Mouse (Mus musculus) midbrain, embryonic 13.5 days (tissue): ENCODE results near the gene Rbm6. TPM values are rescaled to one million over a fixed set of nuclear protein-coding genes. Genes with fewer than 3 reads are reported as not detected.

ENCODE experiments used
- ATAC-seq: fragments of 200-750 bp; cut with Nextera tagmentation; 2 replicates; pipeline ENCODE4 v1.8.0; 2017; ENCODE audit warnings: mild to moderate bottlenecking, moderate TSS enrichment, moderate library complexity
- H3K27ac ChIP-seq: fragments of 300-500 bp; sonication (generic); 2 replicates; pipeline ENCODE4 v1.5.1; 2015; ENCODE audit warnings: inconsistent platforms, mild to moderate bottlenecking, moderate library complexity
- H3K27me3 ChIP-seq: fragments of 300-500 bp; sonication (generic); 2 replicates; pipeline ENCODE4 v1.6.1; 2015; ENCODE audit warnings: mild to moderate bottlenecking, inconsistent platforms
- H3K36me3 ChIP-seq: fragments of 300-500 bp; sonication (generic); 2 replicates; pipeline ENCODE4 v1.6.1; 2015; ENCODE audit warnings: mild to moderate bottlenecking, inconsistent platforms
- H3K4me1 ChIP-seq: fragments of 300-500 bp; sonication (generic); replicated peaks from 2 replicates; pipeline ENCODE4 v1.6.1; 2015; ENCODE audit warnings: inconsistent platforms
- H3K4me2 ChIP-seq: fragments of 300-500 bp; sonication (generic); replicated peaks from 2 replicates; pipeline ENCODE4 v1.6.1; 2015; ENCODE audit warnings: moderate library complexity, mild to moderate bottlenecking, inconsistent platforms
- H3K4me3 ChIP-seq: fragments of 300-500 bp; sonication (generic); replicated peaks from 2 replicates; pipeline ENCODE4 v1.5.1; 2015; ENCODE audit warnings: mild to moderate bottlenecking, inconsistent platforms
- H3K9ac ChIP-seq: fragments of 300-500 bp; sonication (generic); replicated peaks from 2 replicates; pipeline ENCODE4 v1.6.1; 2015; ENCODE audit warnings: mild to moderate bottlenecking, inconsistent platforms
- H3K9me3 ChIP-seq: fragments of 300-500 bp; sonication (generic); 2 replicates; pipeline ENCODE4 v1.6.1; 2016; ENCODE audit warnings: mild to moderate bottlenecking, inconsistent platforms
- WGBS: fragments of 180-500 bp; shearing (Covaris S2); methylation state at CpG from one replicate; pipeline ENCODE4 v1.1.7; 2015; 5-methylcytosine and 5-hydroxymethylcytosine counted together
- polyA plus RNA-seq: library from polyadenylated mRNA; unstranded; fragments of >200 nt; fragmentation: Nextera tagmentation; extraction: Ambion mirVana; gene quantifications from 2 replicates; pipeline ENCODE4 v1.2.1, GENCODE M21; 2015

Rbm6 gene
- 126 and 132 TPM in 2 replicates for polyA plus RNA-seq

DNA sequence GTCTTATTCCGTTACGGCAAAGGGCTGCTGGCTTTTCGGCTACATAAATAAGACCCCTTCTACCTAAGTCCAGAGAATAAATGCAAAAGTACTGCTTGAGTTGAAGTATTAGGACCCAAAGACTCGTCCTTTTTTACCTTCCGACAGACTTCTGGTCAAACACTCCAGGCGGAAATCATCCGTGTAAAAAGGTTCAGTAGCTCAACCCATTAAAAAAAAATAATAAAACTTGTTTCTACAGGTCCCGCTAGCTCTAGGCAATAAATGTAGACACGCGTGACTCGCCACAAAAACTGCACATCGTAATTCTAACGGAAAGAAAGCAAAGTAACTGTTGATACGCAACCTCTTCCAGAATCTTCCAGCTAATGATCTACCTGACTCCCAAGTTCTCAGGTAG is at the start of gene Rbm6:
Gene Rbm6 (minus strand): TSS at position 101 of the 400 bp plus-strand sequence.
- Histone ChIP-seq H3K36me3 (peaks cover 4% of the 10 kb centered on the region; the same call in 1 of the 2 replicates), H3K27me3 (no peaks in the 10 kb centered on the region), H3K27ac (peak within 1 kb of the TSS; percentile 96), H3K9ac (peak within 1 kb of the TSS; percentile 98), H3K4me3 (peak within 1 kb of the TSS; percentile 99), H3K4me1 (peaks cover 24% of the 10 kb centered on the region), H3K4me2 (peak within 1 kb of the TSS; percentile 74), H3K9me3 (no peaks in the 10 kb centered on the region)
- WGBS = 12% methylated on average over 14 of the region's 14 CpGs
- no peak for ATAC-seq

DNA sequence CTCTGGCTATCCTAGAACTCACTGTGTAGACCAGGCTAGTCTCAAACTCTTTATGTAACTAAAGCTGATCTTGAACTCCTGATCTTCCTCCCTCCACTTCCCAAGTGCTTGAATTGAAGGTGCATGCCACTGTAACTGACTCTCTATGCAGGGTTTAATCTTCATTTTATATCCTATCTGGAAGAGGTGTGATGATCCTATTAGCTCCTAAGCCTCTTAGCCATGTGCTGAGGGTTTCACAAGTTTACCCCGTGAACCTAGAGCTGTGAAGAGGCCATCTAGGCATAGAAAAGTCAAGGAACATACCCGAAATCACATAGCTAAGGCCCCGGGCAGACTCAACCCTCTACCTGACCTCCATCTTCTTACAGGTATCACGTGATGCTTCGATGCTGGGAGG is 46.4 kb upstream of the Rbm6 start:
- Histone ChIP-seq H3K9ac (no peak overlapping the region), H3K27ac (no peak overlapping the region), H3K4me2 (no peak overlapping the region), H3K4me1 (peaks cover 24% of the 10 kb centered on the region), H3K4me3 (no peak overlapping the region), H3K36me3 (no peaks in the 10 kb centered on the region), H3K27me3 (no peaks in the 10 kb centered on the region), H3K9me3 (no peaks in the 10 kb centered on the region)
- no peak for ATAC-seq
- 79% methylated on average over 5 of the region's 5 CpGs for WGBS

DNA sequence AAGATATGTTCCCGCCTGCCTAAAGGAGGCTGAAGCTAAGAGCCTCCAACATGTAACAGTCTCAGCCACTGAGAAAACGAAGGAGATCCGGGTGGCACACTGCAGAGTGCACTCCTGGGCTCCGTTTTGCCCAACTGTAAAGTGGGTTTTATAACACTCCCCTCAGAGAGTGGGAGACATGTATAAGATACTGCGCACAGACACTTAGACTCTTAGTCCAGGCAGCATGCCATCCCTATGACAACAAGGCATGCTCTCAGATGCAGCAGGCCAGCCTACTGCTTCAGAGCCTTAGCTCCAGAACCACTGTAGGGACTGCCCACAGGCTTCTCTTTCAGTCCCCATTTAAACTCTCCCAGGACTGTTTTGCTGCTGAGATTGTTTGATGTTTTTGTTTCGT is 45.8 kb upstream of the Rbm6 start:
- Histone ChIP-seq H3K9me3 (no peaks in the 10 kb centered on the region), H3K4me2 (no peak overlapping the region), H3K4me1 (peaks cover 18% of the 10 kb centered on the region), H3K36me3 (no peaks in the 10 kb centered on the region), H3K9ac (no peak overlapping the region), H3K27me3 (no peaks in the 10 kb centered on the region), H3K27ac (no peak overlapping the region), H3K4me3 (no peak overlapping the region)
- ATAC-seq = no peak
- 82% methylated on average over 6 of the region's 6 CpGs for WGBS

DNA sequence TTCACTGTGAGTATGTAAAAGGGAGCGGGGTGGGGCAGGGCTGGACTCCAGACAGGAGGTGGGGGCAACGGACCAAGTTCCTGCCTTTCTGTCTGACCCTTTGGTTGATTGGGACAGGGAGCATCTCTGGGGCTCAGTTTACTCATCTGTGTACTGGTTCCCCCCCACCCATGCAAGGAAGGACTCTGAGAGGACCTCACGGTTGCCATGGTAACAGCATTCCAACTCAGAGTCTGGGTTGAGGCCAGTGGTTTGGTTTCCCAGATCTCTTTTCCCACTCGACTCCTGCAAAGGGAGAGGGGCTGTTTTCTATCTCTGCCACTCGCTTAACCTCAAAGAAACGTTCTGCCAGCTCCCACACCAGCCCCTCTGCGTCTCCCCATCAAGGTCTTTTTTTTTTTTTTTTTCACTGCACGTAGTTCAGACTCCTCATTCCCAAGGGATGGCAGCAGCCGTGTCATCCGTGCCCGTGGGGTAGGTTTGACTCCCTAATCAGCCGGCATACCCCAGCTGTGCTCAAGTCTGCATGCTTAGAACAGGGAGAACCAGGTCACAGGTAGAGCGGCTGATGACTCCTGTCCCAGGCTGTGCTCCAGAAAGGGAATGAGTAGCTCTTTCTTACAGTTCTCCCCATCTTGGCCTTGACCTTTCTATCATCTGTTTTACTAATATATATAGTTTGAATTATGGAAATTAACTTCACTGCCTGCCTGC is 45.0 kb upstream of the Rbm6 start:
- 0 out of 2 replicates have a peak, but pooled peaks have one; percentile 38 for ATAC-seq
- Histone ChIP-seq H3K4me3 (no peak overlapping the region), H3K4me1 (peaks cover 15% of the 10 kb centered on the region), H3K4me2 (no peak overlapping the region), H3K36me3 (no peaks in the 10 kb centered on the region), H3K9ac (no peak overlapping the region; the same call in 1 of the 2 replicates), H3K27me3 (no peaks in the 10 kb centered on the region), H3K9me3 (no peaks in the 10 kb centered on the region), H3K27ac (no peak overlapping the region)
- 34% methylated on average over 13 of the region's 13 CpGs for WGBS

DNA sequence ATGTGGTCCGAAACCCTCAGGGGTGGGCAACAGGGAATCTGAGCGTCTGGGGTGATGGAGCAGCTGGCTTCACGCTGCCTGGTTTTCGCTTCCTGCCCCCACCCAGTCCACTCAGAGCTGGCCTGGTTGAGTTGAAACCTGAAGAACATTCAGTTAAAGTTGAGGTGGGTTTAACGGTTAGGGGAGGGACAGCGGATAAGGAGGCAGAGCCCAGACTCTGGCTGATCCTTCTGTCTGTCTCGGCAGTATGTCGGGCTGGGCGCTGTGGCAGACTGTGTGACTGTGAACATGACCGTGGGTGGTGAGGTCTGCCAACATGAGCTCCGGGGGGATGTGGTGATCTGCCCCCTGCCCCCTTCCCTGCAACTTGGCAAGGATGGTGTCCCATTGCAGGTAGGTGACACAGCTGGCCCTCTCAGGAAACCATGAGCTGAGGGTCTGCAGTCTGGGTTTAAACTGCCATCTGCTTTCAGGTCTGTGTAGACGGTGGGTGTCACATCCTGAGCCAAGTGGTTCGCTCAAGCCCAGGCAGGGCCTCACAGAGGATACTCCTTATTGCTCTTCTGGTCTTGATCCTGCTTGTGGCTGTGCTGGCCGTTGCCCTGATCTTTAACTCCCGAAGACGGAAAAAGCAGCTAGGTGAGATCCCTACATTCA is 41.9 kb upstream of the Rbm6 start:
- Histone ChIP-seq H3K4me1 (peaks cover 15% of the 10 kb centered on the region), H3K27ac (no peak overlapping the region), H3K36me3 (no peaks in the 10 kb centered on the region), H3K27me3 (no peaks in the 10 kb centered on the region), H3K4me3 (no peak overlapping the region), H3K9me3 (no peaks in the 10 kb centered on the region), H3K9ac (no peak overlapping the region), H3K4me2 (no peak overlapping the region)
- no peak for ATAC-seq
- 86% methylated on average over 16 of the region's 16 CpGs for WGBS

DNA sequence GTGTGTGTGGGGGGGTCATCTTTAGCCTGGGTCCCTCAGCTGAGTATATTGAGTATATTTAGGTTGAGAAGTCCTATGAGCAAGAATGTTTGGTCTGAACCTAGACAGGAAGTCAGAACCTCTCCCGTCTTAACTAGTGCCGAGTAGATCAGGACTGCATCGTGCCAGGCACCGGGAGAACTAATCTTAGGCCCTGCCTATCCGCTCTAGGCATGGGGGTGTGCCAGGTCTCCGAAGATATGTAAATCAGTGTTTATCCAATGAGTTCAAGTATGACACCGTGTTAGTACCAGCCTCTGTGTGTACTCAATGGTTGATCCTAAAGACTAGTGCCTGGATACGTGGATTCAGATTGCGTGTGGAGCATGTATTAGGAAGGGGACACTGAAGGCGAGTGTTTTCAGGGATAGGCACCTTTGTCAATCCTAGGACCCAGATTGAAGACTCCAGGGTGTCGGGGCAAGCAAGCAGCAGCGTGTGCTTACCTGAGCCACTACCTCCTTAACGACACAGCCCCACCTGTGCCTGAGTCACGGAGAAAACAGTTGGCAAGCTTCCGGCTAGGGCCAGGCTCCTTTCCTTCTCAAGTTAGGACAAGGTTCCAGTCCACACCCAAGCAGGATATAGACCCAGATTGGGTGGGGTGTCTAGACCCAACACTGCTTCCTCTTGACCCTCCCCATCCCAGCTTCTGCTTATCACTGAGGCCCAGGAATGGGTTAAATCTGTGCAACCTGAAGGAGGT is 37.2 kb upstream of the Rbm6 start:
- Histone ChIP-seq H3K27me3 (peaks cover 15% of the 10 kb centered on the region), H3K9ac (no peak overlapping the region), H3K9me3 (no peaks in the 10 kb centered on the region), H3K4me2 (no peak overlapping the region), H3K27ac (no peak overlapping the region), H3K36me3 (no peaks in the 10 kb centered on the region), H3K4me1 (peaks cover 26% of the 10 kb centered on the region), H3K4me3 (no peak overlapping the region)
- ATAC-seq = no peak
- 89% methylated on average over 15 of the region's 15 CpGs for WGBS

DNA sequence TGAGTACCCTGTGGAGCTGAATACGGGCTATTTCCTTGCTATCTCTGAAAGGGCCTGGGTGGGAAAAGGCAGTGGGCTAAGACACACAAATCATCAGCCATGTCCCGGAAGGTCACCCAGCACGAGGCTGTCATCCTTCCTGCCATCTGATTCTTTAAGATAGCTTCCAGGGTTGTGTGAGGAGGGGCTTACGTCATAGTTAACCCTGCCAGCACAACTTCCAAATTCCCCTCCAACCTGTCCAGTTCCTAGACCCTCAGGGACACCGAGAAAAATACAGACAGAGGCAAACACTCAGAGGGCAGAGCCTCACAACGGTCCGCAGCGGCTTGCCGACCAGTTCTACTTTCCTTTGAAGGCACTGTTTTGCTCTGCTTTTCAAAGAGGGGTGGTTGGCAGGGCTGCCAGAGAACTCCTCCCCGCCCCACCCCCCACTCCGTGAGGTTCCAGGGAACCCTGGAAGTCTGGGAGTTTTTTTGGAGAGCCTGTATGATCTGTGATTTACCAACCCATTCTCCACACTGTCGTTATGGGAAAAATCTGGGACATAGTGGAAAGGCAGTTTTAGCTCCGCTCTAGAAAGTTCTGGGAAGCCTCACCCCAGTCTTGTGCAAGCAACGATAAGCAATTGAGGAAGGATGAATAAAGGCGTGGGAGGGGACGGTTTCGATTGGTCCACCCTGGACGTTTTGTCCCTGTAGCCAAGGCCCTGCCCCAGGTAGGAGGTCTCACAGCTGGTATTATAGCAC is 35.5 kb upstream of the Rbm6 start:
- Histone ChIP-seq H3K27ac (no peak overlapping the region), H3K4me3 (no peak overlapping the region), H3K9ac (0 out of 2 replicates have a peak overlapping the region, but pooled peaks have one; percentile 6), H3K4me1 (peaks cover 26% of the 10 kb centered on the region), H3K27me3 (peaks cover 19% of the 10 kb centered on the region), H3K9me3 (no peaks in the 10 kb centered on the region), H3K4me2 (no peak overlapping the region), H3K36me3 (no peaks in the 10 kb centered on the region)
- 29% methylated on average over 18 of the region's 18 CpGs for WGBS
- ATAC-seq = no peak

DNA sequence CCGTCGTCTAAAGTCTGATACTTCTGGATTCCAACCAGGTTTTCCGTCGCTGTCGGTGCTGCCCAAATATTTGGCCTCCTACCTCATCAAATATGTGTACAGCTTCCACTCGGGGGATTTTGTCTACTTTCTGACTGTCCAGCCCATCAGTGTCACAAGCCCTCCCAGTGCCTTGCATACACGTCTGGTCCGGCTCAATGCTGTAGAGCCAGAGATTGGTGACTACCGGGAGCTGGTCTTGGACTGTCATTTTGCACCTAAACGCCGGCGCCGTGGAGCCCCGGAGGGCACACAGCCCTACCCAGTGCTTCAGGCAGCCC is 34.7 kb upstream of the Rbm6 start:
- peaks cover 21% of the 10 kb centered on the region for H3K27me3 ChIP-seq
- no peak overlapping the region for H3K9ac ChIP-seq
- no peak for ATAC-seq
- no peak overlapping the region for H3K27ac ChIP-seq
- peaks cover 2% of the 10 kb centered on the region; the same call in 1 of the 2 replicates for H3K36me3 ChIP-seq
- no peaks in the 10 kb centered on the region for H3K9me3 ChIP-seq
- WGBS = 83% methylated on average over 14 of the region's 14 CpGs
- peaks cover 26% of the 10 kb centered on the region for H3K4me1 ChIP-seq
- H3K4me2 ChIP-seq = peak overlapping the region; percentile 54; the same call in 1 of the 2 replicates
- H3K4me3 ChIP-seq = no peak overlapping the region

DNA sequence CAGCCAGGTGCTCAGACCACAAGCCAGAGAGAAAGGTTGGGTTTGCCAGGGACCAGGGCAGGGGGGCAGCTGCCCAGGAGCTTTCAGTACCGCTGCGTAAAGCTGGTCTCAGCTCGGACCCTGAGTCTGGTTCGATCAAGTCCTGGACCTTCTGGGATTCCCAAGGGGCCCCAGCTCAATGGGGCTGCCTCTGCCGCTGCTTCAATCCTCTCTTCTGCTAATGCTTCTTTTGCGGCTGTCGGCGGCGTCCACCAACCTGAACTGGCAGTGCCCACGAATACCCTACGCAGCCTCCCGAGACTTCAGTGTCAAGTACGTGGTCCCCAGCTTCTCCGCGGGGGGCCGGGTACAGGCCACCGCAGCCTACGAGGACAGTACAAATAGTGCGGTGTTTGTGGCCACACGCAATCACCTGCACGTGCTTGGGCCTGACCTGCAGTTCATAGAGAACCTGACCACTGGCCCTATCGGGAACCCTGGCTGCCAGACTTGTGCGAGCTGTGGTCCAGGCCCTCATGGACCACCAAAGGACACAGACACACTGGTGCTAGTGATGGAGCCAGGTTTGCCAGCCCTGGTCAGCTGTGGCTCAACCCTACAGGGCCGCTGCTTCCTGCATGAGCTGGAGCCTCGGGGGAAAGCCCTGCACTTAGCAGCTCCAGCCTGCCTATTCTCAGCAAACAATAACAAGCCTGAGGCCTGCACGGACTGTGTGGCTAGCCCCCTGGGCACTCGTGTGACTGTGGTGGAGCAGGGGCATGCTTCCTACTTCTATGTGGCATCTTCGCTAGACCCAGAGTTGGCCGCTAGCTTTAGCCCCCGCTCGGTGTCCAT is 34.1 kb upstream of the Rbm6 start:
- peak overlapping the region; percentile 54 for H3K4me2 ChIP-seq
- WGBS = 47% methylated on average over 31 of the region's 31 CpGs
- peak overlapping the region; percentile 28 for H3K4me3 ChIP-seq
- peaks cover 26% of the 10 kb centered on the region for H3K4me1 ChIP-seq
- peaks cover 27% of the 10 kb centered on the region for H3K27me3 ChIP-seq
- peaks cover 8% of the 10 kb centered on the region; the same call in 1 of the 2 replicates for H3K36me3 ChIP-seq
- ATAC-seq = 0 out of 2 replicates have a peak, but pooled peaks have one; percentile 8
- H3K9ac ChIP-seq = peak overlapping the region; percentile 56
- H3K9me3 ChIP-seq = no peaks in the 10 kb centered on the region
- H3K27ac ChIP-seq = no peak overlapping the region

DNA sequence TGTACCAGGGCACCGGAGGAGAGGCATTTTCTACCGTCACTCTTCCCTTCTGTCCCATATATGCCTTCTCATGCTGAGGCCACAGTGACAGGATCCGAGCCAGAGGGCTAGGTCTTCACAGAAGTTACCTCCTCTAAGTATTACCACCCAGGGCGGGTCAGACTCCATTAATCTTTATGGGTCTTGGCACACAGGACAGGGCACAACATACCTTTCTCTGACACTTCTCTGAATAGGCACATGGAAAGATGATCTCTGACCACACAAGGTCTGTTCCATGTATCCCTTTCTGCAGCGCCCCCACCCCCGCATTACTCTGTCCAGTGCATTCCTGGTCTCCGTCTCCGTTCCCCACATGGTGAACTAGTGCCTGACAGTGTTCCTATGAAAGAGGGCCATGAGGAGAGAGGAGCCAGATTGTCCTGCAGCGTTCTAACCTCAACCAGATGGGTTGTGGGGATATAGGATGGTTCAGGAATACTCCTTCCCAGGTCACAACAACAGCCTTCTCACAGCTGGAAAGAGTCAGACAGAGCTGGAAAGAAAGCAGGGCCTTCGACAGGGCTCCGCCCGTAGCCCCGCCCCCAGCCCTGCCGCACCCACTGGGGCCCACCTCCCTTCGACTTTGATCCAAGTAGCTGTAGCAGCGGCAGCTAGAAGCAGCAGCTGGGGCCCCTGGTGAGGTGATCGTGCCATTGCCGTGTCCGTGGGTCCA is 33.4 kb upstream of the Rbm6 start, which contains the start of gene Mst1r:
Gene Mst1r (plus strand): TSS at position 622 of the 715 bp plus-strand sequence.
- Histone ChIP-seq H3K4me1 (peaks cover 28% of the 10 kb centered on the region), H3K27ac (no peak within 1 kb of the TSS), H3K9me3 (no peaks in the 10 kb centered on the region), H3K4me3 (peak within 1 kb of the TSS; percentile 28), H3K27me3 (peaks cover 34% of the 10 kb centered on the region), H3K36me3 (peaks cover 14% of the 10 kb centered on the region), H3K4me2 (peak within 1 kb of the TSS; percentile 54), H3K9ac (peak within 1 kb of the TSS; percentile 56)
- ATAC-seq = peak; percentile 44; the same call in 1 of the 2 replicates
- WGBS = 23% methylated on average over 19 of the region's 19 CpGs
